Mouse (Mus musculus): ENCODE data around the gene Dnm3. TPM values are rescaled to one million over a fixed set of nuclear protein-coding genes. Genes with fewer than 3 reads are reported as not detected.

Dnm3 gene
- polyA plus RNA-seq, 1 experiment = 1.7 TPM

- Histone ChIP-seq H3K9ac (ENCODE audit: low read depth, poor library complexity, severe bottlenecking) (no peak overlapping the region), H3K4me3 (ENCODE audit: low read depth, low read length) (no peak overlapping the region), H3K27me3 (ENCODE audit: control insufficient read depth, insufficient read depth, low read length, poor library complexity, severe bottlenecking) (no peaks in the 10 kb centered on the region), H3K4me1 (ENCODE audit: control insufficient read depth, insufficient read depth, low read length) (no peaks in the 10 kb centered on the region), H3K9me3 (replicated peaks; ENCODE audit: control insufficient read depth, insufficient read depth, low read length, poor library complexity, severe bottlenecking) (no peaks in the 10 kb centered on the region), H3K36me3 (ENCODE audit: control insufficient read depth, insufficient read depth, low read length, poor library complexity, severe bottlenecking) (no peaks in the 10 kb centered on the region), H3K27ac (ENCODE audit: insufficient read depth, low read length) (no peak overlapping the region)
- no peak for TF ChIP-seq CTCF (IDR thresholded peaks at IDR 0.05; ENCODE audit: low read depth, low read length)
- no peak for TF ChIP-seq POLR2A (IDR thresholded peaks at IDR 0.05; ENCODE audit: insufficient read depth, low read length)
- TF ChIP-seq EP300 (IDR thresholded peaks at IDR 0.05; ENCODE audit: insufficient read depth, low read depth, low read length) = no peak
Measured at GRCm38 (mm10) chr1:162449161-162449909, 28.5 kb downstream of the Dnm3 start.

DNA sequence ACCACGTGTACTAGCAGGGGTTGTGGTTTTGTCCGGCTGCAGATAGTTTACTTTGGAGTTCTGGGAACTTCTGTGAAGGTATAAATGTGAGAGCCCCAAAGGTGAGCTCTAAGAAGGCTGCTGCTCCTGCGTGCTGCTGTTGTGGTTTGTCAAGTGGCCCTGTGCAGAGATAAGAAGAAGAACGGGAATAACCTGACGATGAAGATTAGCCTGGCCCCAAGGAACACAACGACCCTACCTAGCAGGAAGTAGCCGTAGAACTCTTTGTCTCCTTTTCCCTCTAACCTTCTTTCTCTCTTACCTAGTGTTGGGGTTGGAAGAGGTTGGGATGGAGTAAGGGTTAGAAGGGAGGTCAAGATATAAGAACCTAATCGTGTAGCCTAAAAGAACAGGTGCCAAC lies 33.0 kb downstream of the Dnm3 start:
- Histone ChIP-seq H3K9me3 (replicated peaks; ENCODE audit: control insufficient read depth, insufficient read depth, low read length, poor library complexity, severe bottlenecking) (no peaks in the 10 kb centered on the region), H3K4me3 (ENCODE audit: low read depth, low read length) (no peak overlapping the region), H3K27me3 (ENCODE audit: control insufficient read depth, insufficient read depth, low read length, poor library complexity, severe bottlenecking) (no peaks in the 10 kb centered on the region), H3K27ac (ENCODE audit: insufficient read depth, low read length) (no peak overlapping the region), H3K9ac (ENCODE audit: low read depth, poor library complexity, severe bottlenecking) (no peak overlapping the region), H3K36me3 (ENCODE audit: control insufficient read depth, insufficient read depth, low read length, poor library complexity, severe bottlenecking) (no peaks in the 10 kb centered on the region), H3K4me1 (ENCODE audit: control insufficient read depth, insufficient read depth, low read length) (no peaks in the 10 kb centered on the region)
- TF ChIP-seq POLR2A (IDR thresholded peaks at IDR 0.05; ENCODE audit: insufficient read depth, low read length) (no peak), EP300 (IDR thresholded peaks at IDR 0.05; ENCODE audit: insufficient read depth, low read depth, low read length) (no peak), CTCF (IDR thresholded peaks at IDR 0.05; ENCODE audit: low read depth, low read length) (no peak)

DNA sequence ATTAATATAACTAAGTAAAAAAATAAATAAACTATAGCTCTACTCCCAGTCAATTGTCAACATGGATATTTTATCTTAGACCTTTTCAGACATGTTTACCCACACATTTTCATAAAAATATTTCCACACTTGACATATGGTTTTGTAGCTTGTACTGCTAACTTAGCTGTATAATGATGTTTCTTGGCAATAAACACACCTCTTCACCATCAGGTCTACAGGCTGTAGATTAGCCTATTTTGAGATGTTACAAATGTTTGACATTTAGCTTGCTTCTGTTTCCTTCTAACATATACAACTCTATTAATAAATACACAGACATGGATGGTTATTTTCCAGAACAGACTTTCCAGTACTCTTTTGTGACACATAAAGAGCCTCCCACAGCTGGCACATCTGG lies 38.3 kb downstream of the Dnm3 start:
- Histone ChIP-seq H3K36me3 (ENCODE audit: control insufficient read depth, insufficient read depth, low read length, poor library complexity, severe bottlenecking) (no peaks in the 10 kb centered on the region), H3K27ac (ENCODE audit: insufficient read depth, low read length) (no peak overlapping the region), H3K9ac (ENCODE audit: low read depth, poor library complexity, severe bottlenecking) (no peak overlapping the region), H3K4me3 (ENCODE audit: low read depth, low read length) (no peak overlapping the region), H3K9me3 (replicated peaks; ENCODE audit: control insufficient read depth, insufficient read depth, low read length, poor library complexity, severe bottlenecking) (no peaks in the 10 kb centered on the region), H3K27me3 (ENCODE audit: control insufficient read depth, insufficient read depth, low read length, poor library complexity, severe bottlenecking) (no peaks in the 10 kb centered on the region), H3K4me1 (ENCODE audit: control insufficient read depth, insufficient read depth, low read length) (no peaks in the 10 kb centered on the region)
- no peak for TF ChIP-seq EP300 (IDR thresholded peaks at IDR 0.05; ENCODE audit: insufficient read depth, low read depth, low read length)
- TF ChIP-seq CTCF (IDR thresholded peaks at IDR 0.05; ENCODE audit: low read depth, low read length) = no peak
- no peak for TF ChIP-seq POLR2A (IDR thresholded peaks at IDR 0.05; ENCODE audit: insufficient read depth, low read length)

DNA sequence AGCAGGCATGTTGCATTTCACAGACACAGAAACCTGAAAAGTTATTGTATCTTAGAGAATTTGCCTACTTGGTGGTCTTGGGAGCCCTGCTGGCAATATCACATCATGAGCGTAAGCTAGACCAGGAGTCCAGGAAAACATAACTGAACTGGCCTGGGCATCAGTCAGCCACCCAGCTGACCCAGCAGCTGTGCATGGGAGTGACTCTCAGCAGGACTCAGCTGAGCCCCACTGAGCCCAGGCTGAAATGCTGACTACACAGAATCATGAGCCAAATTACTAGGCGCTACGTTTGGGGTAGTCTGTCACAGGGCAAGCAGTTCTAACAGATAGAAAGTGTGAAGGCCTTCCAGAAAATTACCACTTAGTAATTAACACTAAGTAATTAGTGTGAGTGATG lies 41.2 kb downstream of the Dnm3 start:
- TF ChIP-seq EP300 (IDR thresholded peaks at IDR 0.05; ENCODE audit: insufficient read depth, low read depth, low read length) = no peak
- no peak for TF ChIP-seq CTCF (IDR thresholded peaks at IDR 0.05; ENCODE audit: low read depth, low read length)
- TF ChIP-seq POLR2A (IDR thresholded peaks at IDR 0.05; ENCODE audit: insufficient read depth, low read length) = no peak
- no peak overlapping the region for H3K9ac ChIP-seq (ENCODE audit: low read depth, poor library complexity, severe bottlenecking)
- H3K4me1 ChIP-seq (ENCODE audit: control insufficient read depth, insufficient read depth, low read length) = no peaks in the 10 kb centered on the region
- H3K36me3 ChIP-seq (ENCODE audit: control insufficient read depth, insufficient read depth, low read length, poor library complexity, severe bottlenecking) = no peaks in the 10 kb centered on the region
- no peak overlapping the region for H3K4me3 ChIP-seq (ENCODE audit: low read depth, low read length)
- H3K9me3 ChIP-seq (replicated peaks; ENCODE audit: control insufficient read depth, insufficient read depth, low read length, poor library complexity, severe bottlenecking) = no peaks in the 10 kb centered on the region
- H3K27me3 ChIP-seq (ENCODE audit: control insufficient read depth, insufficient read depth, low read length, poor library complexity, severe bottlenecking) = no peaks in the 10 kb centered on the region
- H3K27ac ChIP-seq (ENCODE audit: insufficient read depth, low read length) = no peak overlapping the region

DNA sequence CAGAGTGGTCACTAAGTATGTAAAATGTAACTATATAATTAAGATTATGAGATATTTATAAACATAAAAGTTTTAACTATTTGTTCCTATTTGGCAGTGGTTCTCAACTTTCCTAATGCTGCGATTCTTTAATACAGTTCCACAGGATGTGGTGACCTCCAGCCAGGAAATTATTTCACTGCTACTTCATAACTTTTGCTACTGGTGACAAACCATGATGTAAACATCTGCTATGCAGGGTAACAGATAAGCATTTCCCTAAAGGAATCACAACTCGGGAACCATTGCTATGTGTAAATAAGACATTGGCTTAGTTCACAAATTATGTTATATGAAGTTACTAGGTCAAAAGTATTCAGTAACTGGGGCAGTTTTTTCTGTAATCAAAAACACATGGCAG lies 48.9 kb downstream of the Dnm3 start:
- no peaks in the 10 kb centered on the region for H3K36me3 ChIP-seq (ENCODE audit: control insufficient read depth, insufficient read depth, low read length, poor library complexity, severe bottlenecking)
- no peaks in the 10 kb centered on the region for H3K4me1 ChIP-seq (ENCODE audit: control insufficient read depth, insufficient read depth, low read length)
- no peak overlapping the region for H3K4me3 ChIP-seq (ENCODE audit: low read depth, low read length)
- H3K9ac ChIP-seq (ENCODE audit: low read depth, poor library complexity, severe bottlenecking) = no peak overlapping the region
- no peak overlapping the region for H3K27ac ChIP-seq (ENCODE audit: insufficient read depth, low read length)
- H3K27me3 ChIP-seq (ENCODE audit: control insufficient read depth, insufficient read depth, low read length, poor library complexity, severe bottlenecking) = no peaks in the 10 kb centered on the region
- TF ChIP-seq POLR2A (IDR thresholded peaks at IDR 0.05; ENCODE audit: insufficient read depth, low read length) = no peak
- H3K9me3 ChIP-seq (replicated peaks; ENCODE audit: control insufficient read depth, insufficient read depth, low read length, poor library complexity, severe bottlenecking) = no peaks in the 10 kb centered on the region

DNA sequence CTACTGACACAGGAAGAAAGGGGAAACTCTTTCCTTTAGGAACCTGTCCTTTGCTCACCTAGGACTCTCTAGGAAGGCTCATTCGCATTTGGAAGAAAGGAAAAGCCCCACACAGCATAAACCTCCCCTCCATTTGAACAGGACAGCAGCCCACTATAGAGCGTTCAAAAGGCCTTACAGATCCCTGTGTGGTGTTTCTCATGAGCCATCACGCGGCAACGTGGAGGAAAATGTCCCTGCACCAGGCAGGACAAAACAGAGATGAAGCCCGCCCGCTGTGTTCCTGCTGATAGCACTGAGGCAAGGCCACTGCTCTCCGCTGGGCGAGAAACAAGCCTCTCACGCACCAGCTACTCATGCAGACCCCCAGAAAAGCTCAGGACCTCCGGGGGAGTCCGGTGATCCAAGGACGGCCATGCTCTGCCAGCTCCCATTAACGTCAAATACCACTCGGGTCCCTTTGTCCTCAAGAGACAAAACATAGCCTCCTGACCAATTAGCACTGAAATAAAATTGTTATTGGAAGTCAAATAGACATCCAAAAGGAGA lies 51.8 kb downstream of the Dnm3 start:
- H3K4me1 ChIP-seq (ENCODE audit: control insufficient read depth, insufficient read depth, low read length) = no peaks in the 10 kb centered on the region
- H3K9ac ChIP-seq (ENCODE audit: low read depth, poor library complexity, severe bottlenecking) = no peak overlapping the region
- H3K4me3 ChIP-seq (ENCODE audit: low read depth, low read length) = no peak overlapping the region
- no peaks in the 10 kb centered on the region for H3K36me3 ChIP-seq (ENCODE audit: control insufficient read depth, insufficient read depth, low read length, poor library complexity, severe bottlenecking)
- H3K27me3 ChIP-seq (ENCODE audit: control insufficient read depth, insufficient read depth, low read length, poor library complexity, severe bottlenecking) = no peaks in the 10 kb centered on the region
- TF ChIP-seq POLR2A (IDR thresholded peaks at IDR 0.05; ENCODE audit: insufficient read depth, low read length) = no peak
- no peak for TF ChIP-seq EP300 (IDR thresholded peaks at IDR 0.05; ENCODE audit: insufficient read depth, low read depth, low read length)
- no peak for TF ChIP-seq CTCF (IDR thresholded peaks at IDR 0.05; ENCODE audit: low read depth, low read length)
- no peak overlapping the region for H3K27ac ChIP-seq (ENCODE audit: insufficient read depth, low read length)
- H3K9me3 ChIP-seq (replicated peaks; ENCODE audit: control insufficient read depth, insufficient read depth, low read length, poor library complexity, severe bottlenecking) = no peaks in the 10 kb centered on the region
